Mouse (Mus musculus): ENCODE measurements at regions not wholly inside any gene's neighbourhood (a gene's known extent, or its start where the extent isn't known, plus 50 kb on each side); places are given as distances from the start of the nearest gene placed in this dataset.

- DNase-seq, result no peak
Observed at GRCm38 (mm10) chr11:24830484-24830883, 752.6 kb downstream of the Bcl11a start.

- DNase-seq, result no peak
Observed at GRCm38 (mm10) chr11:24843839-24844738, 766.2 kb downstream of the Bcl11a start.

GRCm38 (mm10) chr11:24856991-24857390 lies 779.1 kb downstream of the Bcl11a start:
- peak; percentile 5 for DNase-seq

GRCm38 (mm10) chr11:24864637-24865036 lies 786.8 kb downstream of the Bcl11a start:
- DNase-seq, result no peak

DNA sequence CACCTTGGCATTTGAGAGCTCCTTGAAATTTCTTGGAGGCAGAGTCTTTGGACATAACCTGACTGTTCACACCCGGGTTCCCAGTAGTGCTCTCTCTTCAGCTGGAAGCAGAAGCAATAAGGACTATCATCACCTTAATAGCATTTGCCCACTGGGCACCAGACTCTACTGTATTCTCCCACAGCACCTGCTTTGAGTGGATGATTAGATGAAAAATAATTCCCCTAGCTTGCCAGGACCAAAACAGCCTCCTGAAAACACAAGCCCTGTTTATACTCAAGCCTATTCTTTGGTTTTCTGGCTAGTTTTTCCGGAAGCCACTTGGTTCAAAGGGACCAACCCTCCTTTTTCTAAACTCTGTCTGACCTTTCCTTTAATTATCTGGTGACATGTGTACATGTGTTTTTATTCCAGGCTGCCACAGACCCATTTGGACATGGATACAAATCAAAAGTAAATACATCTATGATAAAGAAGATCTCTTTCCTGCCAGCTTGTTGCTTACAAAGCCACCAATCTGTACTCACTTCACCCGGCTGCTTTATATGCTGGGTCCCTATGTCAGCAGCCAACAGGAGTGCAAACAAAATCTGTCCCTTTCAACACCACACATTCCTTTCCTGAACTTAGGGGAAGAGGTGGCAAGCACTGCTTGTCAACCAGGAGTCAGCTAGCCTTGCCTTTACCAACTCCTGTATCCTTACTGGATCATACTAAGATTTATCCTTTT lies 787.4 kb downstream of the Bcl11a start:
- DNase-seq, result no peak

Small RNA genes in the stretch of these regions (microRNA-seq; reads per million reads assigned to microRNA genes)
- gene Gm25507, result 0 reads per million in 2 experiments
